Mouse (Mus musculus) stomach, embryonic 16.5 days (tissue): ENCODE results near the gene Tmem158. TPM values are rescaled to one million over a fixed set of nuclear protein-coding genes. Genes with fewer than 3 reads are reported as not detected.

ENCODE experiments used
- ATAC-seq: fragments of 200-750 bp; cut with Nextera tagmentation; 2 replicates; pipeline ENCODE4 v1.8.0; 2017; ENCODE audit warnings: moderate number of reproducible peaks, moderate TSS enrichment; ENCODE audit not compliant: insufficient read depth, low FRiP score
- H3K27ac ChIP-seq: fragments of 300-500 bp; sonication (generic); 2 replicates; pipeline ENCODE4 v1.5.1; 2014; ENCODE audit warnings: low read length
- H3K27me3 ChIP-seq: fragments of 300-500 bp; sonication (generic); 2 replicates; pipeline ENCODE4 v1.6.1; 2014; ENCODE audit warnings: low read length, control low read depth, mixed read lengths; ENCODE audit not compliant: control insufficient read depth, insufficient read depth
- H3K36me3 ChIP-seq: fragments of 300-500 bp; sonication (generic); 2 replicates; pipeline ENCODE4 v1.6.1; 2014; ENCODE audit warnings: low read length; ENCODE audit not compliant: control insufficient read depth, insufficient read depth
- H3K4me1 ChIP-seq: fragments of 300-500 bp; sonication (generic); 2 replicates; pipeline ENCODE4 v1.6.1; 2014; ENCODE audit warnings: low read length, control low read depth, mixed read lengths; ENCODE audit not compliant: control insufficient read depth, insufficient read depth
- H3K4me2 ChIP-seq: fragments of 300-500 bp; sonication (generic); 2 replicates; pipeline ENCODE4 v1.6.1; 2014; ENCODE audit warnings: low read depth, low read length, mixed read lengths
- H3K4me3 ChIP-seq: fragments of 300-500 bp; sonication (generic); replicated peaks from 2 replicates; pipeline ENCODE4 v1.5.1; 2014; ENCODE audit warnings: mild to moderate bottlenecking, low read length
- H3K9ac ChIP-seq: fragments of 300-500 bp; sonication (generic); 2 replicates; pipeline ENCODE4 v1.6.1; 2014; ENCODE audit warnings: low read length
- H3K9me3 ChIP-seq: fragments of 300-500 bp; sonication (generic); replicated peaks from 2 replicates; pipeline ENCODE4 v1.6.1; 2016; ENCODE audit warnings: low read length, control low read depth; ENCODE audit not compliant: control insufficient read depth
- WGBS: fragments of 180-500 bp; shearing (Covaris S2); extraction: QIAGEN DNeasy Blood & Tissue Kit; methylation state at CpG from one replicate; pipeline ENCODE4 v1.1.7; 2014; 5-methylcytosine and 5-hydroxymethylcytosine counted together
- polyA plus RNA-seq: library from polyadenylated mRNA; unstranded; fragments of >200 nt; fragmentation: Nextera tagmentation; extraction: Ambion mirVana; gene quantifications from 2 replicates; pipeline ENCODE4 v1.2.1, GENCODE M21; 2015

Tmem158 gene
- polyA plus RNA-seq, 1 experiment from 2014 or later, result 4.4 TPM

GRCm38 (mm10) chr9:123259896-123260610 lies 511 bp downstream of the Tmem158 start:
- ATAC-seq, result peak; percentile 84
- H3K9ac ChIP-seq, result peak overlapping the region; percentile 82
- H3K4me1 ChIP-seq, result 0 out of 2 replicates have a peak, but pooled peaks cover 6% of the 10 kb centered on the region
- no peaks in the 10 kb centered on the region; the same call in 1 of the 2 replicates for H3K27me3 ChIP-seq
- peak overlapping the region; percentile 83 for H3K4me3 ChIP-seq
- H3K27ac ChIP-seq, result peak overlapping the region; percentile 55
- H3K36me3 ChIP-seq, result no peaks in the 10 kb centered on the region
- no peaks in the 10 kb centered on the region for H3K9me3 ChIP-seq
- peak overlapping the region; percentile 96 for H3K4me2 ChIP-seq
- under 1% methylated on average over 74 of the region's 92 CpGs for WGBS

GRCm38 (mm10) chr9:123259461-123259895 lies 1.1 kb downstream of the Tmem158 start:
- 1% methylated on average over 45 of the region's 45 CpGs for WGBS
- no peaks in the 10 kb centered on the region for H3K36me3 ChIP-seq
- no peaks in the 10 kb centered on the region for H3K9me3 ChIP-seq
- 0 out of 2 replicates have a peak, but pooled peaks cover 6% of the 10 kb centered on the region for H3K4me1 ChIP-seq
- H3K27me3 ChIP-seq, result no peaks in the 10 kb centered on the region; the same call in 1 of the 2 replicates
- peak overlapping the region; percentile 82 for H3K9ac ChIP-seq
- 0 out of 2 replicates have a peak overlapping the region, but pooled peaks have one; percentile 55 for H3K27ac ChIP-seq
- peak overlapping the region; percentile 96 for H3K4me2 ChIP-seq
- no peak for ATAC-seq
- peak overlapping the region; percentile 83 for H3K4me3 ChIP-seq

- H3K27ac ChIP-seq, result no peak overlapping the region
- 17% methylated on average over 10 of the region's 10 CpGs for WGBS
- H3K4me2 ChIP-seq, result peak overlapping the region; percentile 96
- no peaks in the 10 kb centered on the region for H3K36me3 ChIP-seq
- H3K9me3 ChIP-seq, result no peaks in the 10 kb centered on the region
- H3K27me3 ChIP-seq, result no peaks in the 10 kb centered on the region; the same call in 1 of the 2 replicates
- ATAC-seq, result no peak
- 0 out of 2 replicates have a peak, but pooled peaks cover 6% of the 10 kb centered on the region for H3K4me1 ChIP-seq
- H3K9ac ChIP-seq, result no peak overlapping the region; the same call in 1 of the 2 replicates
- peak overlapping the region; percentile 83 for H3K4me3 ChIP-seq
These were observed 1.8 kb downstream of the Tmem158 start for GRCm38 (mm10) chr9:123258796-123259195.

DNA sequence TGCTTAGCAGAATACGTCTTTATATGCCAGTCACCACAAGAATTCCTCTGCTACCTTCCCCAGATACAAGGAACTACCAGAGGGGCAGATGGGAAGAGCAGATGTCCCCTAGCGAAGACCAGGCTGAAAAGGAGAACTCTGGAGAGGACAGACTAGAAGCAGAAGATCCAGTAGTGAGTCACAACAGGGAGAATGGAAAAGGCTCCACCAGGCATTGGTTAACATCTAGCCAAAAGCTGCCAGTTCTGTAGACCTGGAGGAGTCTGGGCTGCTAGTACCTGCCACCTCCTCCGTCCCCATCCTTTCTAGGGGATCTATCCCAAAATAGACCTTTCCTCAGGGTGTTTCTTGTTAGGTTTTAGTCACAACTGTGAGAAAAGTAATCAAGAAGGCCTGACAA lies 4.8 kb downstream of the Tmem158 start:
- 84% methylated on average over 3 of the region's 3 CpGs for WGBS
- 0 out of 2 replicates have a peak, but pooled peaks cover 6% of the 10 kb centered on the region for H3K4me1 ChIP-seq
- no peak overlapping the region for H3K27ac ChIP-seq
- no peaks in the 10 kb centered on the region for H3K36me3 ChIP-seq
- no peak overlapping the region for H3K9ac ChIP-seq
- H3K4me3 ChIP-seq, result no peak overlapping the region
- H3K9me3 ChIP-seq, result no peaks in the 10 kb centered on the region
- no peak for ATAC-seq
- no peaks in the 10 kb centered on the region; the same call in 1 of the 2 replicates for H3K27me3 ChIP-seq
- H3K4me2 ChIP-seq, result no peak overlapping the region

DNA sequence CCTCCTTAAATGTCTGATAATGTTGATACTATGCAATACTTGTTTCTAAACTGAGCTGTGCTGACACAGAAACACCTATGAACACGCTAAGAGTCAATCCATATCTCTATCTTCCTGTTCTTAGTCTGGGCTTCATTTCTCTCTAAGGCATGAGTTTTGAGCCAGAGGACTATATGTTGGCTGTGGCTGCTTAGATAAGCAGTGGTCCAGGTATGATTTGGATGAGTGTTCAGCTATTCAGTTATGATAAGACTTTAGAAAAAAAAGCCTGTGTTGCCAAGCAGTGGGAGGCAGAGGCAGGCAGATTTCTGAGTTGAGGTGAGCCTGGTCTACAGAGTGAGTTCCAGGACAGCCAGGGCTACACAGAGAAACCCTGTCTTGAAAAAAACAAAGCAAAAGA lies 12.6 kb downstream of the Tmem158 start:
- no peak overlapping the region for H3K27ac ChIP-seq

GRCm38 (mm10) chr9:123245146-123245545 lies 15.4 kb downstream of the Tmem158 start:
- ATAC-seq, result no peak
- Histone ChIP-seq H3K9me3 (no peaks in the 10 kb centered on the region), H3K27ac (no peak overlapping the region), H3K9ac (no peak overlapping the region), H3K4me1 (no peaks in the 10 kb centered on the region), H3K4me3 (no peak overlapping the region), H3K4me2 (no peak overlapping the region), H3K27me3 (no peaks in the 10 kb centered on the region), H3K36me3 (no peaks in the 10 kb centered on the region)
- 81% methylated on average over 4 of the region's 4 CpGs for WGBS

More for the DNA sequence above, 12.6 kb downstream of the Tmem158 start:
- H3K27me3 ChIP-seq, result no peaks in the 10 kb centered on the region
- 71% methylated on average over 1 of the region's 1 CpGs for WGBS
- H3K4me1 ChIP-seq, result no peaks in the 10 kb centered on the region
- no peak for ATAC-seq
- no peak overlapping the region for H3K4me3 ChIP-seq
- H3K36me3 ChIP-seq, result no peaks in the 10 kb centered on the region
- no peak overlapping the region for H3K9ac ChIP-seq
- H3K9me3 ChIP-seq, result no peaks in the 10 kb centered on the region
- H3K4me2 ChIP-seq, result no peak overlapping the region

- ATAC-seq, result peak; percentile 76; the same call in 1 of the 2 replicates
- no peak overlapping the region for H3K4me3 ChIP-seq
- no peak overlapping the region for H3K27ac ChIP-seq
- H3K9ac ChIP-seq, result no peak overlapping the region
- no peaks in the 10 kb centered on the region for H3K27me3 ChIP-seq
- 31% methylated on average over 10 of the region's 10 CpGs for WGBS
- H3K4me1 ChIP-seq, result no peaks in the 10 kb centered on the region
- no peaks in the 10 kb centered on the region for H3K9me3 ChIP-seq
- H3K36me3 ChIP-seq, result no peaks in the 10 kb centered on the region
- H3K4me2 ChIP-seq, result no peak overlapping the region
These were observed 16.6 kb downstream of the Tmem158 start for GRCm38 (mm10) chr9:123243988-123244387.

DNA sequence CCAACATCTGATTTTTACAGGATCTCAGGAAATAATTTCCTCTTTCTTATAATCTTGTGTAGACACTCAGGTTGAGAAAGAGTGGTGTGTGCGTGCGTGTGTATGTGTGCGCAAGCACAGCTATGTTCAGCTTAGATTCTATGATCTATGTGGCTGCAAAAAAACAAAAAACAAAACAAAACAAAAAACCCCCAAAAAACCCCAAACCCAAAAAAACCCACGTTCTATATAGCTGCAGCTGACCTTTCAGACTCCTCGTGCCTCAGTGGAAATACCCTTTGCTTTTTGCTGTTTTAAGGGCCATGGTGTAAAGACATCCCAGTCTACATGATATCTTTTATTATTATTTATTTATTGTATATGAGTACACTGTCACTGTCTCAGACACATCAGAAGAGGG lies 19.4 kb downstream of the Tmem158 start:
- Histone ChIP-seq H3K9me3 (no peaks in the 10 kb centered on the region), H3K4me3 (no peak overlapping the region), H3K9ac (no peak overlapping the region), H3K27me3 (no peaks in the 10 kb centered on the region), H3K36me3 (no peaks in the 10 kb centered on the region), H3K4me2 (no peak overlapping the region), H3K4me1 (peaks cover 15% of the 10 kb centered on the region), H3K27ac (no peak overlapping the region)
- 92% methylated on average over 5 of the region's 5 CpGs for WGBS
- ATAC-seq, result no peak

- Histone ChIP-seq H3K4me1 (peaks cover 15% of the 10 kb centered on the region), H3K27me3 (no peaks in the 10 kb centered on the region), H3K9ac (no peak overlapping the region), H3K36me3 (no peaks in the 10 kb centered on the region), H3K27ac (no peak overlapping the region), H3K9me3 (no peaks in the 10 kb centered on the region), H3K4me2 (no peak overlapping the region), H3K4me3 (no peak overlapping the region)
- WGBS, result 88% methylated on average over 2 of the region's 2 CpGs
- no peak for ATAC-seq
These were observed 19.8 kb downstream of the Tmem158 start for GRCm38 (mm10) chr9:123240751-123241150.
